Mouse (Mus musculus) ES-E14 (cell line): Measurements from ENCODE around the gene Slc38a8. TPM values are rescaled to one million over a fixed set of nuclear protein-coding genes. Genes with fewer than 3 reads are reported as not detected.
A peak's percentile ranks its signal among the peaks of the same experiment; 100 is the strongest.

Source experiments
- DNase-seq: peaks from one replicate; pipeline ENCODE4 v3.0.0-alpha.2; 2013; ENCODE audit warnings: low read depth, low spot score
- H3K27ac ChIP-seq: 2 replicates; pipeline ENCODE4 v1.5.1; 2012; ENCODE audit warnings: low read depth, mild to moderate bottlenecking, low read length, moderate library complexity, mixed read lengths; ENCODE audit not compliant: poor library complexity, insufficient read depth, severe bottlenecking
- H3K36me3 ChIP-seq: 2 replicates; pipeline ENCODE4 v1.6.1; 2012; ENCODE audit warnings: mild to moderate bottlenecking, low read length, moderate library complexity, mixed read lengths; ENCODE audit not compliant: control insufficient read depth, poor library complexity, insufficient read depth, severe bottlenecking
- H3K4me1 ChIP-seq, 2 experiments: fragments of 150-350 bp in 1 of 2; sonication (generic) in 1 of 2; 2 replicates each; pipeline ENCODE4 v1.6.1; 2012; ENCODE audit warnings: low read length in 2 of 2, mild to moderate bottlenecking in 1 of 2, mixed read lengths in 1 of 2; ENCODE audit not compliant: control insufficient read depth in 2 of 2, insufficient read depth in 2 of 2, poor library complexity in 1 of 2
- H3K4me3 ChIP-seq, 2 experiments: fragments of 150-350 bp in 1 of 2; sonication (generic) in 1 of 2; 2 replicates each; pipeline ENCODE4 v1.5.1; 2012; ENCODE audit warnings: low read length in 2 of 2, low read depth in 1 of 2, mild to moderate bottlenecking in 1 of 2, mixed read lengths in 1 of 2; ENCODE audit not compliant: insufficient read depth in 1 of 2, poor library complexity in 1 of 2, severe bottlenecking in 1 of 2
- H3K9ac ChIP-seq: 2 replicates; pipeline ENCODE4 v1.6.1; 2012; ENCODE audit warnings: low read depth, mild to moderate bottlenecking, low read length, mixed read lengths; ENCODE audit not compliant: poor library complexity, insufficient read depth, severe bottlenecking
- H3K9me3 ChIP-seq: fragments of 150-350 bp; sonication (generic); 2 replicates; pipeline ENCODE4 v1.6.1; 2012; ENCODE audit warnings: low read depth, mild to moderate bottlenecking, low read length; ENCODE audit not compliant: control insufficient read depth, insufficient read depth
- CHD2 ChIP-seq: IDR thresholded peaks from 2 replicates; pipeline ENCODE4 v1.6.1; 2014; ENCODE audit warnings: mild to moderate bottlenecking, low read depth, low read length, inconsistent platforms
- HCFC1 ChIP-seq: IDR thresholded peaks from 2 replicates; pipeline ENCODE4 v1.6.1; 2012; ENCODE audit warnings: low read length, inconsistent platforms, borderline replicate concordance; ENCODE audit not compliant: insufficient read depth
- MAFK ChIP-seq: IDR thresholded peaks from 2 replicates; pipeline ENCODE4 v1.6.1; 2014; ENCODE audit warnings: mild to moderate bottlenecking, low read depth, low read length, inconsistent platforms; ENCODE audit not compliant: insufficient read depth
- ZC3H11A ChIP-seq: IDR thresholded peaks from 2 replicates; pipeline ENCODE4 v1.6.1; 2012; ENCODE audit warnings: low read depth, mild to moderate bottlenecking, inconsistent platforms, low read length, borderline replicate concordance
- ZNF384 ChIP-seq: IDR thresholded peaks from 2 replicates; pipeline ENCODE4 v1.6.1; 2012; ENCODE audit warnings: low read depth, low read length, inconsistent platforms
- in situ Hi-C, 2 experiments: fragments of 600-800 bp; cut with MboI; formaldehyde crosslinking; loops; one replicate each; pipeline ENCODE4 v1.15.1; 2025; ENCODE audit warnings: low sequenced_read_pairs in 2 of 2, inconsistent platforms in 1 of 2; ENCODE audit not compliant: unreplicated experiment in 2 of 2
- total RNA-seq: library from RNA; depleted of rRNA; stranded (reverse); fragments of 300-350 nt; gene quantifications from 2 replicates; pipeline ENCODE4 v1.2.3, GENCODE M21; 2012

The Slc38a8 gene
- total RNA-seq, 1 experiment = 0.85 TPM

DNA sequence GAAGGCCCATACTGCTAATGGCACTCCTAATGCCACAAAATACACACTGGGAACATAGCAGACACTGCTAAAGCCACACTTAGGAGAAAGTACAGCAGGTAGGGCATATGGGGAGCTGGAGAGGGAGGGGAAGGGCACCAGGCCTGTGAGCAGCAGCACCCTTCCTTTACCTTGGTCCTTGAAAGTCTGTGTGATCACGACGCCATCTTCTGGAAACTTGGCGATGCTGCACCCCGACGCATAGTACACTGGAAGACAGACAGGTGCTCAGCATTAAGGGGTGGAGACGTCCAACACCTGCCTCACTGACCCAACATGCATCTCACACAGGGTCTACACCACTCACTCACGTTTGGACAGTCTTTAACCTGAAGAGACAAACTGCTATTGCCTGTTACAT, 18.6 kb upstream of the Slc38a8 start:
- Histone ChIP-seq H3K9me3 (no peaks in the 10 kb centered on the region), H3K36me3 (peaks cover 60% of the 10 kb centered on the region), H3K9ac (no peak overlapping the region), H3K27ac (no peak overlapping the region), H3K4me1 (peaks cover under 1 to 9% of the 10 kb centered on the region in 2 experiments), H3K4me3 (no peak overlapping the region)
- DNase-seq = peak; percentile 47
- no peak for TF ChIP-seq ZNF384
- no peak for TF ChIP-seq HCFC1
- no peak for TF ChIP-seq CHD2
- no peak for TF ChIP-seq ZC3H11A
- TF ChIP-seq MAFK = no peak
- in situ Hi-C loops = no loop called here

DNA sequence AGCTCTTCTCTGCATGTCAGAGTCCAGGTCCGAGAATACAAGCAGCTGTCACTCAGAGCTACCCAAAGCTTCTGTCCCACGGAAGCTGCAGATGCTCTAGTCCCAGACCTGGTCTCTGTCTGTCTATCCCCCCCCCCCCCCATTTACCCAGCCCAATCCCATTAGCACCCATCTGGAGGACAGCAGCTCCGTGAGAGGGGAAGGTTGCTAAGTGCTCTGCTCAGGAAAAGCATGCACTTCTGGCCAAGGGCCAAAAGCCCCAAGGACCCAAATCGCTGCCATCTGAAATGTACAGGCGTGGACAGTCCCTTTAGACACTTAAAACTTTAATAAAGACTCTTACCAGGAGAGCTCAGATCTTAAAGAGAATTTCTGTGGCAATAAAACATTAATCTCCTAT, 15.2 kb upstream of the Slc38a8 start:
- no peak for DNase-seq
- peak overlapping the region; percentile 58; the same call in 1 of the 2 replicates for H3K27ac ChIP-seq
- TF ChIP-seq CHD2 = no peak
- TF ChIP-seq ZNF384 = no peak
- no peak for TF ChIP-seq MAFK
- TF ChIP-seq ZC3H11A = no peak
- TF ChIP-seq HCFC1 = no peak
- H3K36me3 ChIP-seq = peaks cover 65% of the 10 kb centered on the region
- no peak overlapping the region for H3K9ac ChIP-seq
- peaks cover 3 to 16% of the 10 kb centered on the region in 2 experiments for H3K4me1 ChIP-seq
- no peaks in the 10 kb centered on the region for H3K9me3 ChIP-seq
- no peak overlapping the region for H3K4me3 ChIP-seq
- in situ Hi-C loops = no loop called here

DNA sequence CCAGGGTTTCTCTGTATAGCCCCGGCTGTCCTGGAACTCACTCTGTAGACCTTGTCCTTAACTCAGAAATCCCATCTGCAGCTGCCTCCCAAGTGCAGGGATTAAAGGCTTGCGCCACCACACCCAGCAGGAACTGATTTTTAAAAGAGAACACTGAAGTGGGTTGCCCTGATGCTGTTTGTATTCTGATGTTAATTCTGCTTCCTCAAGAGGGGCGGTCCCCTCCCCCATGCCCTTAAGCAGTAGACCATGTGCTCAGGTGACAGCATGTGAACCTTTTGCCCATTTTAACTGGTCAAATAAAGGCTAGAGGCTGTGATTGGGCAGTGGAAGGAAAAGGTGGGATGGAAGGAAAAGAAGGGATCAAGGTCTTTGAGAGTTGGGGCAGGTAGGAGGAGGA, 14.3 kb upstream of the Slc38a8 start:
- in situ Hi-C loops = no loop called here
- peak overlapping the region; percentile 78; the same call in 1 of the 2 replicates for H3K27ac ChIP-seq
- no peak overlapping the region; a peak in 1 of 4 replicates for H3K4me3 ChIP-seq
- H3K9me3 ChIP-seq = no peaks in the 10 kb centered on the region
- DNase-seq = peak; percentile 95
- peaks cover 3 to 16% of the 10 kb centered on the region in 2 experiments for H3K4me1 ChIP-seq
- H3K36me3 ChIP-seq = peaks cover 67% of the 10 kb centered on the region
- TF ChIP-seq MAFK = no peak
- TF ChIP-seq CHD2 = peak; percentile 75; the same call in 1 of the 2 replicates
- H3K9ac ChIP-seq = no peak overlapping the region

DNA sequence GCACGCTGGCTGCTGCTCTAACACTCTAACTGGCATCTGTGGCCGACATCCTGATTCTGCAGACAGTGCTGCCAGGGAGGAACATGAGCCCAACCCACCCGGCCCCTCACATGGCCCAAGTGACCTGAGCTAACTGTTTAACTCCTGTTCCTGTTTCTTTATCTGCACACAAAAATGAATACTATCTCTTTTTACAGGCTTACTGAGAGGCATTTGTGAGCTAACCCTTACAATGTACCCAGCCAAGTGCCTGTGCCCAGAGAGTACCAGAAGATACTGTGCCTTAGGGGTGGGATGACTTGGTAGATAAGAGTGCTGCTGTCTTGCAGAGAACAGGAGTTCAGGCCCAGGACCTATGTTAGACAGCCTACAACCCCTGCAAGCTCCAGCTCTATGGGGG, 13.4 kb upstream of the Slc38a8 start:
- TF ChIP-seq HCFC1 = no peak
- TF ChIP-seq ZNF384 = no peak
- TF ChIP-seq ZC3H11A = no peak
- no peak for TF ChIP-seq CHD2
- no peak for TF ChIP-seq MAFK
- Histone ChIP-seq H3K4me3 (no peak overlapping the region), H3K36me3 (peaks cover 68% of the 10 kb centered on the region), H3K27ac (peak overlapping the region; percentile 78; the same call in 1 of the 2 replicates), H3K4me1 (peaks cover 3 to 16% of the 10 kb centered on the region in 2 experiments), H3K9ac (peak overlapping the region; percentile 18; the same call in 1 of the 2 replicates), H3K9me3 (no peaks in the 10 kb centered on the region)
- no peak for DNase-seq
- in situ Hi-C loops = loop anchor here in 1 of 2 experiments (5.0 kb wide), 1 partner anchor 63 kb away; no protein-coding TSS in a partner anchor

DNA sequence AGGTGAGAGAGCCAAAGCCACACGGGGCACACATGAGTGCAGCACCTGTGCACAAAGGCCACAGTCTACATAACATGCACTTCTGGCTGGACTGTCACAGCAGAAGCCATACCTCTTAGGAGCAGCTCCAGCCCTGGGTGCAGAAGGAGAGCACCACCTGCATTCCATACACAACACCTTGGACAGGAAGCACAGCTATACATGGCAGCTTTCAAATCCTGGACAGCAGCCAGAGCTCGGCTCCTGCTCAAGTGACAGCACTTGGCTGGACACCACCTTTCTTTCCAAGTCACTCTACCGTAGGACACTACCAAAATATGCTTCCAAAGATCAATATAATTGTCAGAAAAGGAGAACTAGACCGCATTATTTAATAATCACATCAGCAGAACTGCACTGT, 11.9 kb upstream of the Slc38a8 start:
- in situ Hi-C loops = loop anchor here in 1 of 2 experiments (5.0 kb wide), 1 partner anchor 61 kb away; no protein-coding TSS in a partner anchor
- no peak overlapping the region for H3K27ac ChIP-seq
- no peak overlapping the region for H3K9ac ChIP-seq
- H3K4me3 ChIP-seq = no peak overlapping the region
- H3K9me3 ChIP-seq = no peaks in the 10 kb centered on the region
- TF ChIP-seq MAFK (no peak), HCFC1 (no peak), ZC3H11A (no peak), CHD2 (no peak), ZNF384 (no peak)
- DNase-seq = no peak
- peaks cover 71% of the 10 kb centered on the region for H3K36me3 ChIP-seq
- peaks cover 3 to 16% of the 10 kb centered on the region in 2 experiments for H3K4me1 ChIP-seq
